Mouse (Mus musculus) midbrain, embryonic 12.5 days (tissue): Measurements from ENCODE around the gene Ube2d3. TPM values are rescaled to one million over a fixed set of nuclear protein-coding genes. Genes with fewer than 3 reads are reported as not detected.
A peak's percentile ranks its signal among the peaks of the same experiment; 100 is the strongest.

Experiments
- ATAC-seq: fragments of 200-750 bp; cut with Nextera tagmentation; 2 replicates; pipeline ENCODE4 v1.8.0; 2017; ENCODE audit warnings: low read depth, moderate TSS enrichment, moderate library complexity; ENCODE audit not compliant: low FRiP score
- H3K27ac ChIP-seq: fragments of 300-500 bp; sonication (generic); replicated peaks from 2 replicates; pipeline ENCODE4 v1.5.1; 2016; ENCODE audit warnings: mild to moderate bottlenecking
- H3K27me3 ChIP-seq: fragments of 300-500 bp; sonication (generic); 2 replicates; pipeline ENCODE4 v1.6.1; 2016; ENCODE audit warnings: mild to moderate bottlenecking
- H3K36me3 ChIP-seq: fragments of 300-500 bp; sonication (generic); 2 replicates; pipeline ENCODE4 v1.6.1; 2016
- H3K4me1 ChIP-seq: fragments of 300-500 bp; sonication (generic); 2 replicates; pipeline ENCODE4 v1.6.1; 2016
- H3K4me2 ChIP-seq: fragments of 300-500 bp; sonication (generic); replicated peaks from 2 replicates; pipeline ENCODE4 v1.6.1; 2016; ENCODE audit warnings: mild to moderate bottlenecking, moderate library complexity
- H3K4me3 ChIP-seq: fragments of 300-500 bp; sonication (generic); 2 replicates; pipeline ENCODE4 v1.5.1; 2016; ENCODE audit warnings: mild to moderate bottlenecking
- H3K9ac ChIP-seq: fragments of 300-500 bp; sonication (generic); replicated peaks from 2 replicates; pipeline ENCODE4 v1.6.1; 2016; ENCODE audit warnings: mild to moderate bottlenecking, moderate library complexity
- H3K9me3 ChIP-seq: fragments of 300-500 bp; sonication (generic); 2 replicates; pipeline ENCODE4 v1.6.1; 2016; ENCODE audit warnings: mild to moderate bottlenecking
- WGBS: fragments of 180-500 bp; shearing (Covaris S2); methylation state at CpG from one replicate; pipeline ENCODE4 v1.1.7; 2016; 5-methylcytosine and 5-hydroxymethylcytosine counted together
- polyA plus RNA-seq: library from polyadenylated mRNA; unstranded; fragments of >200 nt; fragmentation: Nextera tagmentation; extraction: Ambion mirVana; gene quantifications from 2 replicates; pipeline ENCODE4 v1.2.1, GENCODE M21; 2016

The Ube2d3 gene
- polyA plus RNA-seq, 1 experiment from 2014 or later: 504 TPM

DNA sequence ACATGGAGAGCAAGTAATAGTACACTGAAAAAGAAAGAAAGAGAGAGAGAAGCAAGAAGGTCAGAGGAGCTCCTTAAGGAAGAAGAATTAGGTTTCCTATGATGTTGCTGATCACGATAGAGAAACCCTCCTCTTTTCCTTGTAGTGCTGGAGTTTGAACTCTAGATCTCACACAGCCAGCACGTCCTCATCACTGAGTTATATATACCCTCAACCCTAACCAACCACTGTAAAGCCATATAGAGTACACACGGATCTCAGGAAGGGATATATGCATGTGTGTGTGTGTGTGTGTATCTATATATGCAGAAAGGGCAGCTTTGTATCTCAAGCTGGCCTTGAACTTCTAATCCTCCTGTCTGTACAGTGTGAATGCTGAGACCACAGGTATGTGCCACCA lies 20.7 kb upstream of the Ube2d3 start:
- H3K27me3 ChIP-seq: no peaks in the 10 kb centered on the region
- 89% methylated on average over 3 of the region's 3 CpGs for WGBS
- peaks cover 5% of the 10 kb centered on the region for H3K36me3 ChIP-seq
- H3K4me3 ChIP-seq: no peak overlapping the region
- H3K9me3 ChIP-seq: no peaks in the 10 kb centered on the region
- no peak overlapping the region for H3K27ac ChIP-seq
- no peak overlapping the region for H3K4me2 ChIP-seq
- peaks cover 18% of the 10 kb centered on the region for H3K4me1 ChIP-seq
- H3K9ac ChIP-seq: no peak overlapping the region
- no peak for ATAC-seq

DNA sequence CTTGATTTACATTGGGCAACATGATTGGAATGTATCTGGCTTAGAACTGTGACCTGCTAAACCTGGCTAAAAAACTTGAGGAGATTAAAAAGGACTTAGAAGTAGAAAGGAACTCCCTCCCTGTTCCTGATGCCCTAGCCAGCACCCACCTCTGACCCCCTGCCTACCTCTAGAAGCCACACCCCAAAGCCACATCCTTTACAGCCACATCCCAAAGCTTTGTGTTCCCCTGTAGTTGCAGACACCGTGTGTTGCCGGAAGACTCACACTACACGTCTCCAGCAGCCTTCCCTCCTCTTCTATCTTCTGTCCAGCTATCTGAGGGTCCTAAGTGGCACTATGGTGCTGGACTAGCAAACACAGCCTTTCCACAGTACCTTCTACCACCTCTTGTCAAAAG lies 20.1 kb upstream of the Ube2d3 start:
- WGBS: 84% methylated on average over 3 of the region's 3 CpGs
- H3K27me3 ChIP-seq: no peaks in the 10 kb centered on the region
- no peak overlapping the region for H3K27ac ChIP-seq
- no peak overlapping the region for H3K4me2 ChIP-seq
- no peaks in the 10 kb centered on the region for H3K9me3 ChIP-seq
- no peak overlapping the region for H3K9ac ChIP-seq
- H3K36me3 ChIP-seq: peaks cover 5% of the 10 kb centered on the region
- H3K4me3 ChIP-seq: no peak overlapping the region
- H3K4me1 ChIP-seq: peaks cover 16% of the 10 kb centered on the region
- no peak for ATAC-seq

DNA sequence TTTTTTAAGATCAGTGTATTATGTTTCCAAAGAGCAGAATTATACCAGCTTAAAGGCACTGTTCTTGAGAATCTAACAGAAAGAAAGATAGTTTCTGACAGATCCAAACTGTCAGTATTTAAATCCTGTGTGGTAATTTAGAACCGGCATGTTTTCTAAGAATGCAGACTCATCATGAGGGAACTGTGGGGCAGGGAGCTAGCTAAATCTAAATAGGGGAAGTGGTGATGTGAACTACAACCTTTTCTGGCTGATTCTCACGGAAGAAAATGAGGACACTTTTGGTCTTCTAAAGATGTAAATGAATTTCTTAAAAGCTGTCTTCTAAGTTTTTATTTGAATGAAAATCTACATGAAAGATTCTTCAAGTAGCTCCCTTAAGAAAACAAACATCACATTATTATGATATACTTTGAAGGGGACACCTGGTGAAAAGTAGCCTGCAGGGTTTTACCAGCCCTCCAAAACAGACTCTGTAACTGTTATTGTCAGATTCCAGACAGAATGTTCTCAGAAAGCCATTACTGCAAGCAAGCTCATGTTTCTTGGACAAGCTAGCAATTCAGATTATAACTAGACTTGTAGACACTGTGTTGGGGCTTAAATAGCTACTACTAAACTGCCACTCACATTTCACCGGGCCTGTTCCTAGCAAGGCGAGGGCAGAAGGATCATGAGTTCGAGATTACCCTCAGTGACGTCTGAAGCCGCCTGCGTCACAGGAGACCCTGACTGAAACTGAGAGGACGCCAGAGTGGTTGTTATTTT lies 17.2 kb upstream of the Ube2d3 start:
- Histone ChIP-seq H3K4me1 (peaks cover 24% of the 10 kb centered on the region), H3K9me3 (no peaks in the 10 kb centered on the region)
- WGBS: 91% methylated on average over 9 of the region's 9 CpGs

GRCm38 (mm10) chr3:135421310-135421594 lies 16.7 kb upstream of the Ube2d3 start:
- no peak overlapping the region for H3K4me3 ChIP-seq
- H3K4me2 ChIP-seq: no peak overlapping the region
- H3K27me3 ChIP-seq: no peaks in the 10 kb centered on the region
- H3K9me3 ChIP-seq: no peaks in the 10 kb centered on the region
- H3K36me3 ChIP-seq: no peaks in the 10 kb centered on the region; the same call in 1 of the 2 replicates
- H3K9ac ChIP-seq: 0 out of 2 replicates have a peak overlapping the region, but pooled peaks have one; percentile 85
- peaks cover 24% of the 10 kb centered on the region for H3K4me1 ChIP-seq
- no peak overlapping the region for H3K27ac ChIP-seq
- ATAC-seq: no peak

More for the DNA sequence above, 17.2 kb upstream of the Ube2d3 start:
- H3K36me3 ChIP-seq: no peaks in the 10 kb centered on the region; the same call in 1 of the 2 replicates
- no peak for ATAC-seq
- no peak overlapping the region for H3K27ac ChIP-seq
- no peak overlapping the region for H3K9ac ChIP-seq
- no peak overlapping the region for H3K4me2 ChIP-seq
- no peak overlapping the region for H3K4me3 ChIP-seq
- no peaks in the 10 kb centered on the region for H3K27me3 ChIP-seq

DNA sequence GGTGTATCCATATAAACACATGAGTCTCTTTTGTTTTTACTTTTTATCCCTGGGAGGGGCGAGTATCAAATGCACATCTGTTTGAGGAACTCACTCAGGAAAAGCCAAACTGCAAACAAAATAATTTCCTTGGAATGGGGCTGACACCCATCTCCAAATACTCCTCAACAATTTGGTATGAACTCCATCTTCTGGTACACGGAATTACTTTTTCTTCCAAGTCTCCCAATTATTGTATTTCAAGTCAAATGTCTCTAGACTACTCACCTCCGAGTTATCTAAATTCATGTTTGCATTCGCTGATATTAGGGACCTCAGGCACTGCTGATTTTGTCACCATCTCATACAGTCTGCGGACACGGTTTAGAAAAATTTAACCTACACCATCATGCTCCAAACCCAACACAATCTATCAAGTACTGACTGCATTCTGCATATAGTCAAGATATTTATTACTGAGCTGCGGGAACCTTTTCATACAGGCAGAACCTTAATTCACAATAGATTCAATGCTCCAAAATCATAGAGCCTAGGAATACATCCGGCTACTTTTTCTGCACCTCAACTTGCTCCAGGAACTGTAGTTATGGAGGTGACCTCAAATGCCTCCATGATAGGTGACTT lies 15.6 kb upstream of the Ube2d3 start:
- H3K4me1 ChIP-seq: peaks cover 24% of the 10 kb centered on the region
- no peaks in the 10 kb centered on the region for H3K9me3 ChIP-seq
- peak overlapping the region; percentile 85 for H3K9ac ChIP-seq
- no peaks in the 10 kb centered on the region for H3K36me3 ChIP-seq
- no peak for ATAC-seq
- H3K27me3 ChIP-seq: no peaks in the 10 kb centered on the region
- H3K4me3 ChIP-seq: peak overlapping the region; percentile 78
- 30% methylated on average over 8 of the region's 8 CpGs for WGBS
- H3K4me2 ChIP-seq: peak overlapping the region; percentile 83
- peak overlapping the region; percentile 94 for H3K27ac ChIP-seq

DNA sequence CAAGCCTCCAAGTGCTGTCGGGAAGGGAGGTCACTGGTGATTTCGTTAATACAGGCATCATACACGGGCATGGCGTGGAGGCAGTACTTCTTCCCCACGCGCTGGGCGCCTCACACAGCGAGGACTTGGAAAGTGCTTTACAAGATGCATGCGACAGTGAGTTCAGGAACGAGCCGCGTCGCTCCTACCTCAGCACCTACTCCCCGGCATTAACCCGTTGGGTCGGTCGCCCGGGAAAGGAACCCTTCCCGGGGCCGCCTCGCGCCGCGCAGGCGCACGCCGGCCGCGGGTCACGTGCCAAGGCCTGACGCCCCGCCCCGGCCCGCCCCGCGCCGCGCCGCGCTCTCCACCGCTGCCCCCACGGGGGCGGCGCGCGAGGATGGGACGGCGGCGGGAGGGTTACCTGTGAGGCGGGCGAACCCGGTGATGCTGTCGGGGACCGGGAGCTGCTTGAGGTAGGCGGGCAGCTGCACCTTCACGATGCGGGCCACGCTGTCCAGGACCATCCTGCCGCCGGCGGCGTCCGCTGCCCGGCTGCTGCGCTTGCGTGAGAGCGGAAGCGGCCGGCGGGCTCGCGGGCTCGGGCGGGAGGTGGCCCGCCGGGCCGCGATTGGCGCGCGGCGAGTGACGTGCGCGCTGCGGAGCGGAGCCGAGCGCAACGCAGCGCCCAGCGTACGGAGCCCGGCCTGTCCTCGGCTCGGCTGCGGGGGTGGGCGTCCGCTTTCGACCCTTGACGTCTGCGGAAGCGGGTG lies 14.9 kb upstream of the Ube2d3 start:
- Histone ChIP-seq H3K9ac (peak overlapping the region; percentile 85), H3K4me1 (peaks cover 24% of the 10 kb centered on the region), H3K9me3 (no peaks in the 10 kb centered on the region), H3K4me3 (peak overlapping the region; percentile 78), H3K27ac (peak overlapping the region; percentile 94), H3K27me3 (no peaks in the 10 kb centered on the region), H3K4me2 (peak overlapping the region; percentile 83), H3K36me3 (0 out of 2 replicates have a peak, but pooled peaks cover 3% of the 10 kb centered on the region)
- ATAC-seq: peak; percentile 99
- under 1% methylated on average over 102 of the region's 103 CpGs for WGBS

DNA sequence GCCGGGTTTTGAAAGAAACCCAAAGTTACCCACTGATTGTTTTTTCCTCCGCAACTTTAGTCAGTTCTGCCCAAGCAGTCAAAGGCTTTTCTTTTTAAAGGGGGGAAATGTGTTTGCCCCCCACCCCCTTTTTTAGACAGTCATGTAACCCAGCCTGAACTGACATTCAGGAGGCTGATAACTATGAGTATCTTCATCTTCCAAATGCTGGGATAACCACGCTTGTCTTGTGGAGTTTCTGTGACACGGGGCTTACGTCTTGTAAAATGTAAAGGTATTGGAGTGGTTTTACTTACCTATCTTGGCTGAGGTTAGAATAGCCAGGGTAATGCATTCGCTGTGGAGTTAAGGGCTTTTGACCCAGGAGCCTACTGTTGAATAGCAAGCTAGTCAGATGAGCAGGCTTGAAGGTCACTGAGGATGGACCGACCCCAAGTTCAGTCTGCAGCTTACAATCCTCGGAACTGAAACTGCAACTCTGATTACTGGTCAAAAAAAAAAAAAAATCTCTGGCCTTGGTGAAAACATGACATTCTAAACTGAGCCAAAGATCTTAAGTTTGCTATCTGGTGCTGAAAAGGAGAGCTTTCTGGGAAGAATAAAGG lies 14.2 kb upstream of the Ube2d3 start, which contains the start of gene Cisd2:
Cisd2 (minus strand) TSS at position 318 of the 605 bp plus-strand sequence.
- H3K27me3 ChIP-seq: no peaks in the 10 kb centered on the region
- 4% methylated on average over 8 of the region's 8 CpGs for WGBS
- H3K27ac ChIP-seq: peak within 1 kb of the TSS; percentile 94
- H3K9ac ChIP-seq: peak within 1 kb of the TSS; percentile 85
- 0 out of 2 replicates have a peak, but pooled peaks cover 8% of the 10 kb centered on the region for H3K36me3 ChIP-seq
- peaks cover 24% of the 10 kb centered on the region for H3K4me1 ChIP-seq
- peak within 1 kb of the TSS; percentile 78 for H3K4me3 ChIP-seq
- peak; percentile 19 for ATAC-seq
- H3K4me2 ChIP-seq: peak within 1 kb of the TSS; percentile 83
- H3K9me3 ChIP-seq: no peaks in the 10 kb centered on the region

DNA sequence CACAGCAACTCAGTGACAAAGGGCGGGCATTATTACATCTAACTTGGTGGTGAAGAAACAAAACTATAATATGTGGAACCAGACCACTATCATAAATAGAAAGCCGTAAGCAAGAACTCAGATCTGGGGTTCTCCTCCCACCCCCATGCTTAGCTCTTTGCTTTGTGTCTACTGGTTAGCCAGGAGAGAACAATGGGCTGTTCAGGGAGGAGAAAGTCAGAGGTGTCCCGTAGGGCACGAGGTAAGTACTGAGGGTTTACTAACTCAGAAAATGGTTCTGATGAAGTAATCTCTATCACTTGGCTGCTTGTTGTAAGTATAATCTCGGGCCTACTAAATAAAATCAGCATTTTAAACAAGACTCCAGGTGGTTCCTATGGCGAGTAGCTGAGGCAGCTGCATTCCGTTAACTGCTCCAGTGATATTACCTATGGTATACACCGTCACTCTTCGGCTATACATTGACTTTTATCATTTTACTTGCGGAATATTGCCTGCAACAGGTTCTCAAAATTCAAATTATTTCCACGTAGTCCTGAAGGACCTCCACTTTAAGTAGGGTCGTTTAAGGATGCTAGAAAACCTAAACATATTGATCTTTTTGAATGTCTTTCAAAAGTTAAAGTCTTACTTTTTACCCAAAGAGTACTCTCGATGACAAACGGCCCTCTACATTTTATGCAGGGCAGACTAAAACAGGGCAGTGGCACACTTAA lies 890 bp upstream of the Ube2d3 start:
- Histone ChIP-seq H3K4me2 (peak overlapping the region; percentile 58), H3K9ac (peak overlapping the region; percentile 40), H3K9me3 (no peaks in the 10 kb centered on the region), H3K27me3 (no peaks in the 10 kb centered on the region), H3K36me3 (no peaks in the 10 kb centered on the region), H3K4me3 (peak overlapping the region; percentile 97), H3K4me1 (peaks cover 19% of the 10 kb centered on the region), H3K27ac (peak overlapping the region; percentile 100)
- WGBS: 34% methylated on average over 14 of the region's 14 CpGs
- no peak for ATAC-seq

- Histone ChIP-seq H3K4me3 (peak overlapping the region; percentile 97), H3K36me3 (0 out of 2 replicates have a peak, but pooled peaks cover 3% of the 10 kb centered on the region), H3K4me2 (peak overlapping the region; percentile 98), H3K27ac (peak overlapping the region; percentile 100), H3K9me3 (no peaks in the 10 kb centered on the region), H3K4me1 (peaks cover 26% of the 10 kb centered on the region), H3K9ac (peak overlapping the region; percentile 93), H3K27me3 (no peaks in the 10 kb centered on the region)
- WGBS: under 1% methylated on average over 44 of the region's 50 CpGs
- peak; percentile 80 for ATAC-seq
Measured at GRCm38 (mm10) chr3:135438531-135438912, 573 bp downstream of the Ube2d3 start.

DNA sequence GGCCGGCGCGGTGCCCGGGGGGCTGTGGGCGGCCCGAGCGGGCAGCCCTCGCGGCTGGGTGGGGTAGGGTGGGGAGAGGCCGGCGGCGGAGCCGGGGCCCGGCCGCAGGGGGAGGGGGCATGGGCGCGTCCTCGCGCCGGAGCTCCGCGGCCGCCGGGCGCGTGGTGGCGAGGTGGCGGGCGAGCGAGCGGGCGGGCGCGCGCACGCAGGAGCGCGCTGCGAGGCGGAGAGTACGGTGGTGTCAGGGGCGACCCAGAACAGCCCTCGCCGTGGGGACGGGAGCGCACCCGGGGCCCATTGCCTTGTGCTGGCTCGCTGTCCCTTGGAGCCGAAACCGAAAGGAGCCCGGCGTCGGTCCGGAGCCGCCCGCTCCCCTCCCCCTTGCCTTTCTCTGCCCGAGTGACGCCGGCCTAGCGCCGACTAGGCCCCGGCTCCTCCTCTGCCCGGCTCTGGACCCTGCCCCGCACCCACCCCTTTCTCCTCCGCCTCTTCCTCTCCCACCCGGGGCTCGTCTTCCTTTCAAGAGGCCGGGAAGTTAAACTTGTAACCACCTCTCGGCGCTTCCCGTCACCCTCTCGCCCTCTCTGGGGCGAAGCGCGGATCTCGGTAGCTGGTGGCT lies 1.1 kb downstream of the Ube2d3 start:
- peak overlapping the region; percentile 93 for H3K9ac ChIP-seq
- peak overlapping the region; percentile 100 for H3K27ac ChIP-seq
- no peaks in the 10 kb centered on the region for H3K27me3 ChIP-seq
- H3K4me2 ChIP-seq: peak overlapping the region; percentile 98
- H3K4me3 ChIP-seq: peak overlapping the region; percentile 97
- WGBS: under 1% methylated on average over 31 of the region's 76 CpGs
- peaks cover 26% of the 10 kb centered on the region for H3K4me1 ChIP-seq
- no peaks in the 10 kb centered on the region for H3K9me3 ChIP-seq
- peaks cover 6% of the 10 kb centered on the region; the same call in 1 of the 2 replicates for H3K36me3 ChIP-seq
- peak; percentile 71 for ATAC-seq

DNA sequence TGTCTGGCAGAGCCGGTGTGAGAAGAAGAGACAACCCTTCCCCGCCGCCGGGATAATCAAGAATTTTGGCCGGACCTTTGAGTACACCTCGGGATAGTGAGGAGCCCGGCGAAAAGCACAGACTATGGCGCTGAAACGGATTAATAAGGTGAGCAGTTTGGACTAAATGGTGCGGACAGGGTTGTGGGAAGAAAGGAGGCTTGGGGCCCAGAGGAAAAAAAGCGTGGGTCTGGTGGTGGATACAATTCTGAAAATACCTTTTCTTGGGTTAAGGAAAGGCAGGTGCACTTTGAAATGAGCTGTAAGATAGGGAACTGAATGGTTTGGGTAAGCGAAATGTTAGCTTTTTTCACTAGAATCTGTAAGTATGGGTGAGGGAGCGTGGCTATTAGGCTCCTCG lies 1.7 kb downstream of the Ube2d3 start:
- H3K9me3 ChIP-seq: no peaks in the 10 kb centered on the region
- H3K4me3 ChIP-seq: peak overlapping the region; percentile 97
- no peaks in the 10 kb centered on the region for H3K27me3 ChIP-seq
- peaks cover 6% of the 10 kb centered on the region; the same call in 1 of the 2 replicates for H3K36me3 ChIP-seq
- H3K27ac ChIP-seq: peak overlapping the region; percentile 100
- ATAC-seq: no peak
- H3K4me2 ChIP-seq: peak overlapping the region; percentile 98
- 4% methylated on average over 15 of the region's 15 CpGs for WGBS
- peak overlapping the region; percentile 93 for H3K9ac ChIP-seq
- H3K4me1 ChIP-seq: peaks cover 26% of the 10 kb centered on the region
